Mouse (Mus musculus): ENCODE results near the gene Stard3. TPM values are rescaled to one million over a fixed set of nuclear protein-coding genes. Genes with fewer than 3 reads are reported as not detected.

Stard3 gene
- polyA plus RNA-seq, 1 experiment from 2014 or later: 39.6 TPM

GRCm38 (mm10) chr11:98333981-98334741 is 24.0 kb upstream of the Stard3 start:
- Histone ChIP-seq H3K4me3 (ENCODE audit: inconsistent target) (no peak overlapping the region), H3K36me3 (ENCODE audit: inconsistent target) (no peaks in the 10 kb centered on the region), H3K79me2 (ENCODE audit: inconsistent target) (no peaks in the 10 kb centered on the region), H3K27ac (no peak overlapping the region)
- WGBS (ENCODE audit: missing documents): 6% methylated on average over 35 of the region's 41 CpGs

- Histone ChIP-seq H3K27ac (no peak overlapping the region), H3K4me3 (ENCODE audit: inconsistent target) (no peak overlapping the region), H3K79me2 (ENCODE audit: inconsistent target) (no peaks in the 10 kb centered on the region), H3K36me3 (ENCODE audit: inconsistent target) (no peaks in the 10 kb centered on the region)
- 14% methylated on average over 9 of the region's 9 CpGs for WGBS (ENCODE audit: missing documents)
Measured at GRCm38 (mm10) chr11:98335250-98335649, 22.9 kb upstream of the Stard3 start.

GRCm38 (mm10) chr11:98336245-98337107 is 21.7 kb upstream of the Stard3 start:
- 31% methylated on average over 13 of the region's 13 CpGs for WGBS (ENCODE audit: missing documents)
- Histone ChIP-seq H3K27ac (no peak overlapping the region), H3K79me2 (ENCODE audit: inconsistent target) (no peaks in the 10 kb centered on the region), H3K36me3 (ENCODE audit: inconsistent target) (no peaks in the 10 kb centered on the region), H3K4me3 (ENCODE audit: inconsistent target) (no peak overlapping the region)

GRCm38 (mm10) chr11:98338507-98338961 is 19.6 kb upstream of the Stard3 start:
- Histone ChIP-seq H3K36me3 (ENCODE audit: inconsistent target) (no peaks in the 10 kb centered on the region), H3K27ac (no peak overlapping the region), H3K79me2 (ENCODE audit: inconsistent target) (no peaks in the 10 kb centered on the region), H3K4me3 (ENCODE audit: inconsistent target) (no peak overlapping the region)
- under 1% methylated on average over 24 of the region's 57 CpGs for WGBS (ENCODE audit: missing documents)

- Histone ChIP-seq H3K4me3 (ENCODE audit: inconsistent target) (no peak overlapping the region), H3K36me3 (ENCODE audit: inconsistent target) (no peaks in the 10 kb centered on the region), H3K79me2 (ENCODE audit: inconsistent target) (no peaks in the 10 kb centered on the region), H3K27ac (no peak overlapping the region)
- 3% methylated on average over 19 of the region's 19 CpGs for WGBS (ENCODE audit: missing documents)
Measured at GRCm38 (mm10) chr11:98339071-98339501, 19.1 kb upstream of the Stard3 start.

GRCm38 (mm10) chr11:98339679-98340287 is 18.4 kb upstream of the Stard3 start:
- Histone ChIP-seq H3K4me3 (ENCODE audit: inconsistent target) (no peak overlapping the region), H3K36me3 (ENCODE audit: inconsistent target) (no peaks in the 10 kb centered on the region), H3K27ac (no peak overlapping the region), H3K79me2 (ENCODE audit: inconsistent target) (no peaks in the 10 kb centered on the region)
- WGBS (ENCODE audit: missing documents): 13% methylated on average over 11 of the region's 11 CpGs

GRCm38 (mm10) chr11:98340597-98340996 is 17.6 kb upstream of the Stard3 start:
- 11% methylated on average over 4 of the region's 4 CpGs for WGBS (ENCODE audit: missing documents)
- no peak overlapping the region for H3K27ac ChIP-seq
- no peaks in the 10 kb centered on the region for H3K79me2 ChIP-seq (ENCODE audit: inconsistent target)
- no peak overlapping the region for H3K4me3 ChIP-seq (ENCODE audit: inconsistent target)
- no peaks in the 10 kb centered on the region for H3K36me3 ChIP-seq (ENCODE audit: inconsistent target)

- Histone ChIP-seq H3K27ac (no peak overlapping the region), H3K36me3 (ENCODE audit: inconsistent target) (no peaks in the 10 kb centered on the region), H3K4me3 (ENCODE audit: inconsistent target) (no peak overlapping the region), H3K79me2 (ENCODE audit: inconsistent target) (no peaks in the 10 kb centered on the region)
- WGBS (ENCODE audit: missing documents): 63% methylated on average over 4 of the region's 4 CpGs
Measured at GRCm38 (mm10) chr11:98341174-98341573, 17.0 kb upstream of the Stard3 start.

GRCm38 (mm10) chr11:98342000-98342945 is 15.9 kb upstream of the Stard3 start:
- WGBS (ENCODE audit: missing documents): 3% methylated on average over 28 of the region's 29 CpGs
- Histone ChIP-seq H3K36me3 (ENCODE audit: inconsistent target) (no peaks in the 10 kb centered on the region), H3K79me2 (ENCODE audit: inconsistent target) (no peaks in the 10 kb centered on the region), H3K4me3 (ENCODE audit: inconsistent target) (no peak overlapping the region), H3K27ac (no peak overlapping the region)

- WGBS (ENCODE audit: missing documents): 2% methylated on average over 13 of the region's 14 CpGs
- Histone ChIP-seq H3K27ac (no peak overlapping the region), H3K36me3 (ENCODE audit: inconsistent target) (no peaks in the 10 kb centered on the region), H3K79me2 (ENCODE audit: inconsistent target) (no peaks in the 10 kb centered on the region), H3K4me3 (ENCODE audit: inconsistent target) (no peak overlapping the region)
Measured at GRCm38 (mm10) chr11:98345253-98345652, 12.9 kb upstream of the Stard3 start.

- no peaks in the 10 kb centered on the region for H3K79me2 ChIP-seq (ENCODE audit: inconsistent target)
- no peaks in the 10 kb centered on the region for H3K36me3 ChIP-seq (ENCODE audit: inconsistent target)
- WGBS (ENCODE audit: missing documents): 20% methylated on average over 9 of the region's 9 CpGs
- H3K4me3 ChIP-seq (ENCODE audit: inconsistent target): no peak overlapping the region
- H3K27ac ChIP-seq: no peak overlapping the region
Measured at GRCm38 (mm10) chr11:98346168-98346567, 12.0 kb upstream of the Stard3 start.

- 25% methylated on average over 9 of the region's 12 CpGs for WGBS (ENCODE audit: missing documents)
- Histone ChIP-seq H3K36me3 (ENCODE audit: inconsistent target) (no peaks in the 10 kb centered on the region), H3K4me3 (ENCODE audit: inconsistent target) (no peak overlapping the region), H3K79me2 (ENCODE audit: inconsistent target) (no peaks in the 10 kb centered on the region), H3K27ac (no peak overlapping the region)
Measured at GRCm38 (mm10) chr11:98347385-98348082, 10.6 kb upstream of the Stard3 start.

GRCm38 (mm10) chr11:98348083-98348961 is 9.8 kb upstream of the Stard3 start, which contains the start of gene Ppp1r1b:
Ppp1r1b (plus strand) TSS chr11:98348404.
- WGBS (ENCODE audit: missing documents): 3% methylated on average over 53 of the region's 55 CpGs
- H3K79me2 ChIP-seq (ENCODE audit: inconsistent target): no peaks in the 10 kb centered on the region
- H3K4me3 ChIP-seq (ENCODE audit: inconsistent target): no peak within 1 kb of the TSS
- H3K27ac ChIP-seq: no peak within 1 kb of the TSS
- H3K36me3 ChIP-seq (ENCODE audit: inconsistent target): no peaks in the 10 kb centered on the region

Measured in macrophage (primary cell).